Mouse (Mus musculus) adrenal gland, postnatal 10 days (tissue): ENCODE measurements around the gene Adcy7. TPM values are rescaled to one million over a fixed set of nuclear protein-coding genes. Genes with fewer than 3 reads are reported as not detected.

Experiments used
- DNase-seq: peaks from one replicate; pipeline ENCODE4 v3.0.0; 2021; ENCODE audit warnings: mixed read lengths
- total RNA-seq, 2 experiments: library from RNA; stranded (reverse); gene quantifications; 2 replicates each; pipeline ENCODE4 v1.2.3; 2021

Adcy7 gene
- total RNA-seq, 2 experiments from 2014 or later, result 8.1 to 10.1 TPM

DNA sequence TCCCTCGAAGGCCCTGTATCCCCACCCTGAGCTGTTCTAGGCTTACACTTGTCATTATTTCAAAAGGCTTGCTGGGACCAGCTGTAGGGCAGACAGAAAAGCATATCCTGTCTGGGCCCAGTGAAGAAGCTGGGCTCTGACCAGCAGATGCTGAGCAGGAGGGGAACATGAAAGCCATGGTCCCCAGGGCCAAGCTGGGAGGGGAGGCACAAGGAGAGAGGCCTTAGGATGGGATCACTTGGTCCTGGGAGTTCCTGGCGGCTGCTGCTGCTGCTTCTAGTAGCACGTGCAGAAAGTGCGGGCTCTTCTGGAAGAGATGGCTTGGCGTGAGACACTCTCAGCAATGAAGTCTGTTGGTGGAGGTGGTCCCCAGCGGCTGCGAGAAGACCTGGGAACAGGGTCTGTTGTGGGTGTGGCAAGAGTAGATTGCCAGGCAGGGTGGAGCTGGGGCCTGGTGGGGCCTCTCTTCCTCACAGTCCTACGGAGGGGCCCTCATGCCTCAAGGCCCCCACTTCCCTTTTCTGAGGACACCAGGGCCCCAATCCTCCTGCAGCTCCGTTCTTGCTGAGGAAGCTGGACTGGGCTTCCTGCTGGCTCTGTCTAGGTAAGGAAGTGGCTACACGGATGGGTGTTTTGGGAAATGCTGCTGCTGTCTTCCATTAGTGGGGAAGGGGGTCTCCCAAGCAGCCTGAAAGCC, 27.9 kb downstream of the Adcy7 start:
- DNase-seq, result no peak

DNA sequence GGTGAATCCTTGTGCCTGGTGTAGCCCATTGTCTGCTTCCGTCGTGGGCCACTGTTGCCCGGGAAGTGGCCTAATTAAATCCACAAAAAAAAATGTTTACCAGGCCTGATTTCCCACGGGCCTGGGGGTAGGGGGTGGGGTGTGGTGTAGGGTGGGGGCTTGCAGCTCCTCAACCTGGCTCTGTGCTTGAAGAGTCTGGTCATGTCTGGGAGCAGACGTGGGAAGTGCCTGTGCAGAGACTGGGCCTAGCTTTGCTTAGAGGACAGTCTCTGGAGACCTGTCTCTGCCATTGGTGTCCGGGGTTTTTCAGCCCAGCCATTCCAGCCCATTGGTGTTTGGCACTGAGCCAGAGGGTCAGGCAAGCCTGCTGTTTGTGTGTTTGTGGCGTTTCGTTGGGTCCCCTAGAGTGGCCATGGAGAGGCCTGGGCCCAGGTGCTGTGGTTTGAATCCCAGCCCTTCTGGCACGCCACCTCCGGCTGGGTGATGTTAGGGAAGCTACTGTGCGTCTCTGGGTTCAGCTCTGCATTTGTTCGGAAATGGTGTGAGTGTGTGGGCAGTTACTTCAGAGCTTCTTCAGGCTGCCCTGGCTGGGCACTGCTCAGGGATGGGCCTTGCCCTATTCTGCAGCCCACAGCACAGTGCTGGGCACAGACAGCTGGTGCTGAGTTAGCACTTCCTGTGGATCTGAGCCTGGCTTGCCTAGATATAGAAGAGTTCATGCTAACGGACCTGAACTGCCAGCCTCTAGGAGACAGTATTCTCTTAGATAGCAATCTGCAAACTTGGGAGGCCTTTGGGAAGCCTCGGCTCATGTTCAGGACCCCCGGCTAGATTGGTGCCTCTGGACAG, 29.6 kb downstream of the Adcy7 start:
- DNase-seq, result no peak

DNA sequence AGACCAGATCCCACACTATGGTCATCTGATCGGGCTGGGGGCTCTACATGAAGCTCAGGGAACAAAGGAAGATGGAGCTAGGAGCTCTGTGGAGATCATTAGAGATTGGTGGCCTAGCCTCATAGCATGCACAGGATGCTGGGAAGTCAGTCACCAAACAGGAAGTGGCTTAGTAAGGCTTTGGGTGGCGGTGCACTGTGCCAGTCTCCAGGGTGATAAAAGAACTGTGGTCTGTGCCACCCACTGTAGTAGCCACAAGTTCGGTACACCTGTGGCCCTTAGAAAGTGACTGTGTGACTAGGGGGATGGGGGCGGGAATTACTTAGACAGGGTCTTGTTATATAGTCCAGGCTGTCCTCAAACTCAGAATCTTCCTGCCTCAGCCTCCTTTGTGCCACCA, 33.6 kb downstream of the Adcy7 start:
- no peak for DNase-seq

DNA sequence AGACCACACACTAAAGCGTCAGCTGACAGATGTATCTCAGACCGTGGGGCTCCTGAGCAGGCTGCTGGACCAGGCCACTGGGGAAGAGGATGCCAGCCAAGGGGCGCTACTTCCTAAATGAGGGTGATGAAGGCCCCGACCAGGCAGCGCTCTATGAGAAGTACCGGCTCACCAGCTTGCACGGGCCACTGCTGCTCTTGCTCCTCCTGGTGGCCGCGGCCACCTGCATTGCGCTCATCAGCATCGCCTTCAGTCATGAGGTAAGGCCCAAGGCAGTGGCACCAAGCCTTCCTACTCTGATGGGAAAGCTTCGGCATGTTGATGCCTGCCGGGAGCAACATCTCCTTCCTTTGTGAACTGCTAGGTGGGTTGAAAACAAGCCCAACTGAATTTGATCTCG, 34.3 kb downstream of the Adcy7 start:
- peak; percentile 50 for DNase-seq

DNA sequence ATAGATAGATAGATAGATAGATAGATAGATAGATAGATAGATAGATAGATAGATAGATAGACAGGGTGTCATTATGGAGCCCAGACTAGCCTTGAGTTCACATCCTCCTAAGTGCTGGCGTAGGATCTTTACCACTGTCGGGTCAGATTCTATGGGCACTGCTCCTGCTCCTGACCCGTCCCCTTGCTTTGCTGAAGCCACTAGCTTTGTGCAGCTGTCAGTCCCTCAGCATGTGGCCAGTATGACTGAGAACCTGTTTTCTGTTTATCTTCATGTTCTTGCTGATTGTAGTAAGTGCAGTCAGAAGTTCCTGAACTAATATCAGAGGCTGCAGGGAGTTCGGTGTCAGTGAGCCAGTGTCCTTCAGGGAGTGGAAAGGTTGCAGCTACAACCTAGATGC, 35.5 kb downstream of the Adcy7 start:
- no peak for DNase-seq

DNA sequence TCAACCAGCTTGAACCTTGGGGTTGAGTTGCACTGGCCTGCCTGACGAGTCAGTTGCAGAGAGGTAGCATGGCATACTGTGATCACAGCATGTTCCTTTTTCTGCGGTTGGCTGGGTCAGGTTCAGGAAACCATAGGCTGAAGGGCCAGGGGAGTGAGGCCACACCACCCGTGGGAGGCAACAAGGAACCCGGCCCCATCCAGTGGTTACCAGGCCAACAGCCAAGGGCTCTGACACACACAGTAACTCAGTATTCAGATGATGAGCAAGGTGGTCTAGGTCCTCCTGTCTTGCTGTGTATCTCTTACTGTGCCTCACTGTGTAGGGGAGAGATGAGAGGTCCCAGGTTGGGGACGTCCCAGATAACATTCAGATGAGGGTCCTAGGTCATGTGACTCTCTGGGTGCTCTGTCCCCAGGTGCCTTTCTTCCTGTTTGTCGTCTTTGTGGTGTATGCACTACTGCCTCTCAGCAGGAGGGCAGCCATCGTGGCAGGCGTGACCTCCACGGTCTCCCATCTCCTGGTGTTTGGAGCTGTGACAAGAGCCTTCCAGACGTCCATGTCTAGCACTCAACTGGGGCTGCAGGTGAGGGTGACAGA, 37.2 kb downstream of the Adcy7 start:
- DNase-seq, result no peak

DNA sequence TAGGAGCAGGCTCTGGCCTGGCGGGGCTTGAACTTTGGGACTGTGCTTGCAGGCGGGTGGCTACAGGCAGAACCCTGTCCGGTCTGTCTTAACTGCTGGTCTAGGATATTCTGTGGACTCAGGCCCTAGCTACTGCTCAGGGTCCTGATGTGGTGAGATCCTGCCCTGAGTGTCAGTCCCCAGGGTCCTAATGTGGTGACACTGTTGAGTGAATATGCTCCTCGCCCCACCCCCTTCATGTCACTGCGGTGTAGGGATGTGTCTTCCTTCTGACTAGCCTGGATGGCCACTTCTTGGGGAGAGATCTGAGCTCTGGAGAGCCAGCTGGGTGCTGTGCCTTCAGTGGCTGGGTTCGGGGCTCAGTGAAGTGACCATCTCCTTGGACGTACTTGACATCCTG, 37.7 kb downstream of the Adcy7 start:
- no peak for DNase-seq

DNA sequence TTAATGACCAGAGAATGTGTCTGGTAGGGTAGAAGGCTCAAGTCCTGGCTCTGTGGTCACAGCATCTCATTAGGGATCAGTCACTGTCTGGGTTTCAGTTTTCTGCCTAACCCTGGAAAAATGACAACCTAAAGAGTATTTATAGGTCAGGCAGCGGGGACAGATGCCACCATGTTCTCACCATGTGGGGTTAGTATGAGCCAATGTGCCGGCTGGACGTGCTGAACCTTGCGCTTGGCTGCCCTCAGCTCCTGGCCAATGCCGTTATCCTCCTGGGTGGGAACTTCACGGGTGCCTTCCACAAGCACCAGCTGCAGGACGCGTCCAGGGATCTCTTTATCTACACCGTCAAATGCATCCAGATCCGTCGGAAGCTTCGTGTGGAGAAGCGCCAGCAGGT, 38.1 kb downstream of the Adcy7 start:
- no peak for DNase-seq

DNA sequence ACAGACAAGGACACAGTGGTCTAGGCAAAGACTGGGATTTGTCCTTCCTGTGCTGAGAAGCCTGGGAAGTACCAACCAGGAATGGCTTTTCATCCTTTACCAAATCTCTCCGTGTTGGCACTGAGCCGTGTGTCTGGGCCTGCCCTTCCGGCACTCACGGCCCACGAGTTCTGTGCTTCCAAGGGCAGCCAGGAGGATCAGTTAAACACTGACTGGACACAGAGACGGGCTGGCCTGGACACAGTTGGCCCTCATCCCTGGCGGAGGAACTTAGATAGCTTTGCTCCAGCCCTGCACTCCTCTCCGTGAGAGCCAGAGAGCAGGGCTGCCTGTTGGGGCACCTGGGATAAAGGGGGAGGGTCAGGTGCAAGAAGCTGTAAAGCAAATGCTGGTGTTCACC, 40.8 kb downstream of the Adcy7 start:
- DNase-seq, result peak; percentile 76

DNA sequence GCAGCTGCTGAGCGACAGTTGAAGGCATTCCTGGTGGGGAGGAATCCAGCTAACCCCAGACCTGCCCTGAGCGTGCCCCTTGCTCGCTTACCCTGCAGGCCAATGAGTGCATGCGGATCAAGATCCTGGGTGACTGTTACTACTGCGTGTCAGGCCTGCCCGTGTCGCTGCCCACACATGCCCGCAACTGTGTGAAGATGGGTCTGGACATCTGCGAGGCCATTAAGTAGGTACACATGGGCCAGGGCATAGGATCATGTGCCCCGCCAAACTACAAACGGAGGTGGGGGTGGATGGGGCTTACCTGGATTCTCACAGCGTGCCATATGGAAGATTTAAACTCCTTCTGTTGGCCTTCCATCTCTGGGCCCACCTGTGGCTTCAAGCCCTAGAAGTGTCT, 41.8 kb downstream of the Adcy7 start:
- no peak for DNase-seq

DNA sequence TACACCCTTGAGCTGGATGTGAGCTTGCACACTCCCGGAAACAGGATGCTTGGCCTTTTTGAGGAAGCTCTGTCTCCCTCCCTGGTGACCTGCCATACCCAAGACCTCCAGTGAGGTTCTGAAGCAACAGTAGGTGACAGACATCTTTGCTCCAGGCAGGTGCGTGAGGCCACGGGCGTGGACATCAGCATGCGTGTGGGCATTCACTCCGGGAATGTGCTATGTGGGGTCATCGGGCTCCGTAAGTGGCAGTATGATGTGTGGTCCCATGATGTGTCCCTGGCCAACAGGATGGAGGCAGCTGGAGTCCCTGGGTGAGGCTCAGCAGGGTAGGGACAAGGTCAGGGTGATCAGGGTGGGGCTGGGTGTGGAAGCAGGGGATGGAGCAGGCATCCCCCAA, 43.1 kb downstream of the Adcy7 start:
- no peak for DNase-seq

DNA sequence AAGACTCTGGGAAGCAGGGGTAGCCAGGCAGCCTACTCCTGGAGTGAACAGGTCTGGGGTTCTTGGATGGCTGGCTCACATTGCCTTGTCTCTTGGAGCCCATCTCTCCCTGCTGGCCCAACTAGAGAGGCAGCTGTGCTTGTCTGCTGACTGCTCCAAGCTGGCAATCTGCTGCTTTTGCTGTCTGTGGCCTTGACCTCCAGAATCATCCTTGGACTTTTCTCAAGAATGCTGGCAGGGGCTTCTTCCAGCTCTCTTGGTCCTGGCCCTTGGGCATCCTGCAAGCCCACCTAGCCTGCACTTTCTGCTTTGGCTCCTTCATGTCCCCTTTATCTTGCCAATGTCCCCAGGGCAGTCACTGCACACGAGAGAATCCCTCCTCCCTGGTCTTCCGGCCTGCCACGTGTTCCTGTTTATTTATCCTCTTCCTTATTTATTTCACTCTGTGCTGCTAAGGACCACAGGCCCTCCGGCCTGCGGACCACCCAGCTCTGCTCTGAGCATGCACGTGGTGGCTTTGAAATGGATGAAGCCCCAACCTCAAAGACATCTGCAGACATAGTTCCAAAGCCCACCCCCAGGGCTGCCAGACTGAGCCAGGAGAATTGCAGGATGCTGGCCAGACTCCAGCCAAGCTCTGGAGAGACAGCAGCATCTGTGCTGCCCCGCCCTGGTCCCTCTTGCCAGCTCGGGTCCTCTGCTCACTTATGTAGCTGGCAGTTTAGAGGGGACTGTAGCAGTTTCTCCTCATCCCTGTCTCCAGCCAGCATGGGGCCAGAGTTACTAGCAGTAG, 44.1 kb downstream of the Adcy7 start:
- DNase-seq, result peak; percentile 54

DNA sequence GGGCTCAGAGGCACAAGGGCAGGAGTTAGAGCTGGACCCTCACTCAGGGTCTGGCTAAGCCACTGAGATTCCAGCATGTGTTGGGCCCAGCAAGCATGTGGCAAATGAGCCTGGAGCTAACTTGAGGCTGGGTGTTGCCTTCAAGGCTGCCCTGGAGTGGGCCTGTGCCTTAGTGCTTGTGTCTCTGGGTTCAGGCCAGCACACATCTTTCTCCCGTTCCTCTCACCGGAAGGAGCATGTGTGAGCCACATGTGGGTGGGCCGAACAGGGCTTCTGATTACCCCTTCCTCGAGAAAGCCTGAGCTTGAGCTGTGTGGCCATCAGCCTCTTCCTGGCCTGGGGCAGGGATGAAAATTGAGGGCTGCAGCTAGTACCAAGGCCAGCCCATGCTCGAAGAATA, 45.1 kb downstream of the Adcy7 start:
- DNase-seq, result no peak

DNA sequence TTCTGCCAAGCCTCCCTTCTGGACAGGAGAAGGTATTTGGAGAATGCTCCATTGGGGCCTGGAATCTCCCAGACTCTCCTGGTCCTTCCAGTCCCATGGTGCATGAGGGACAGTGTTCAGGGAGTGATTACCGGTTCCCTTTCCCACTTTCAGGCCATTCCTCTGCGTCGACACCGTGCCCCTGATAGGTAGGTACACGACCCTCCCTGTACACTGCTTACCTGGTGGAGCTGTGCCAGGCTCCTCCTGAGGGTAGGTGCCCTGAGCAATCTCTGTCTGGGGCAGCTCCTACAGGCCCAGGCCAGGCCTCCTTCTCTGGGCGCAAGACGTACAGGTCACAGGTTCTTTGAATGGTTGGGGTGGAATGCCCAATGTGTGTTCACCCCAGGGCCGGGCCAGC, 45.9 kb downstream of the Adcy7 start:
- no peak for DNase-seq

DNA sequence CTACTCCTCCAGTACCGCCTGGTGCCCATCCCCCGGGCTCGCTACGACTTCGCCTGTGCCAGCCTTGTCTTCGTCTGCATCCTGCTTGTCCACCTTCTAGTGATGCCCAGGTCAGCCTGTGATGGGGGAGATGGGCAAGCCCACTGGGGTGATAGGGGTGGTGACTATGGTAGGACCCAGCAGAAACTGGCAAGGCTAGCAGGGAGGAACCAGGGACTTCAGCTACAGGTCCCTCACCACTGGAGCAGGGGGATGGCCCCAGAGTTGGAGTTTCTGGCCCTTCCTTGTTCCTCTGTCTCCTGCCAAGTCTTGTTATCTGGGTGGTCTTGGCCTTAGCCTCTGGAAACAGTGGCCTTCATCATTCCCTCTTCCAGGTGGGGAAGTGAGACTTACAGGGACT, 47.9 kb downstream of the Adcy7 start:
- DNase-seq, result no peak

DNA sequence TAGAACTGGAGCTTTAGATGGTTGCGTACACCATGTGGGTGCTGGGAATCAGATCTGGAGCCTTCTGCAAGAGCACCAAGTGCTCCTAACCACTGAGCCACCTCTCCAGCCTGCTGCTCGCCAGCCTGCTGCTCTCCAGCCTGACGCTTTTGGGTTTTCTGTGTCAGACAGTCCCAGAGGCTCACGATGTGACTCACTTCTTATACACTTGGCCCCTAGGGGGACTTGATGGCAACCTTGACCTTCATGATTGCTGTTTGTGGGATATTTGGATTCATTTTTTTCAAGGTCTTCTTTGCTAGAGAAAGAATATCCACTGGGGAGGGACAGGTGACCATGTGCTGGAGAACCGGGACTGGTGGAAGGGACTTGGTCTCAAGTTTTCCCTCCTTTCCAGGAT, 49.2 kb downstream of the Adcy7 start:
- no peak for DNase-seq

DNA sequence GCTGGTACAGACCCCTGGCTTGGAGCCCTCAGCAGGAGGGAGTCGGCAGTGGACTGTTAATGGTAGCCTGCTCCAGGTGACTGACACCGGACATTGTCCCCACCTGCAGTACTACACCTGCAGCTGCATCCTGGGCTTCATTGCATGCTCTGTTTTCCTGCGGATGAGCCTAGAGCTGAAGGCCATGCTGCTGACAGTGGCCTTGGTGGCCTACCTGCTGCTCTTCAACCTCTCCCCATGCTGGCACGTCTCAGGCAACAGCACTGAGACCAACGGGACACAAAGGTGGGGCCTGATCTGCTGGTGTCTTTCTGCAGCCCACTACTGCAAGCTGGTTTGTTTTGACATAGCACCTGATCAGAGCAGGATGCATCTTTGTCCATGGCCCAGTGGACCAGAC, 51.3 kb downstream of the Adcy7 start:
- DNase-seq, result no peak

DNA sequence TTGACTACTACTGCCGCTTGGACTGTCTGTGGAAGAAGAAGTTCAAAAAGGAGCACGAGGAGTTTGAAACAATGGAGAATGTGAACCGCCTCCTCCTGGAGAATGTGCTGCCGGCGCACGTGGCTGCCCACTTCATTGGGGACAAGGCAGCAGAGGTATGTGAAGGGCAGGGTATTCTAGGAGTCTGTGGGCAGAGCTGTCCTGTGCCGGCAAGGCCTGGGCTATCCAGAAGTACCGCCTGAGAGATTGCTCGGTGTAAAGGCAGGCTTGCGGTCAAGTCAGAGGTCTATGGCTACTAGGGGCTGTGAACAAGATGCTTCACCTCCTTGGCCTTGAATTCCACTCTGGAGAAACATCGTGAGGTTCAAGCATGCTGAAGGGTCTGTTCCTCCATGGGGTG, 52.6 kb downstream of the Adcy7 start:
- DNase-seq, result no peak

DNA sequence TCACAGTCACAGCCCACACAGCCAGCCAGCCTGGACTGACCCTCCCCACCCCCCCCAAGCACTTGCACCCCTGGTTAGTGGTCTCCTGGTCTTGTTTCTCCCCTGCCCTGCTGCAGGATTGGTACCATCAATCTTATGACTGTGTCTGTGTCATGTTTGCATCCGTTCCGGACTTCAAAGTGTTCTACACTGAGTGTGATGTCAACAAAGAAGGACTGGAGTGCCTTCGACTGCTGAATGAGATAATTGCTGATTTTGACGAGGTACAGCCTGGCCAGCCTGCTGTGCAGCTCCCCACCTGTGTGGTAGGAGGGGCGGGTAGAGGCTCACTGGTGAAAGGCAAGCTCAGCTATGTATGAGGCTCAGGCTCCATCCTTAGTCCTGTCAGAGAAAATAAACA, 53.0 kb downstream of the Adcy7 start:
- DNase-seq, result no peak

DNA sequence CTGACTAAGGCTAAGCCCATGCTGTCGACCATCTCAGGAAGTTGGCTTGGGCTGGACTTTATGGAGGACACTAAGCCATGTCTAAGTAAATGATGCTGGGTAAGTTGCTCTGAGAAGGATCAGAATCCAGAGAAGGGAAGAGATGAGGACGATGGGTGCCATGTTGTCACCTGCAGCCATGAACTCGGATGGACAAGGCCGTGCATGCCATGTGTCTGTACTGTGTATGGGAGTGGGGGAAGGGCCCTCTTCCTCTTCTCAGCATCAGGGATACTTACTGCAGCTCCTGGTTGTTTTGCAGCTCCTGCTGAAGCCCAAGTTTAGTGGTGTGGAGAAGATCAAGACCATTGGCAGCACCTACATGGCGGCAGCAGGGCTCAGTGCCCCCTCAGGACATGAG, 53.6 kb downstream of the Adcy7 start:
- DNase-seq, result no peak

DNA sequence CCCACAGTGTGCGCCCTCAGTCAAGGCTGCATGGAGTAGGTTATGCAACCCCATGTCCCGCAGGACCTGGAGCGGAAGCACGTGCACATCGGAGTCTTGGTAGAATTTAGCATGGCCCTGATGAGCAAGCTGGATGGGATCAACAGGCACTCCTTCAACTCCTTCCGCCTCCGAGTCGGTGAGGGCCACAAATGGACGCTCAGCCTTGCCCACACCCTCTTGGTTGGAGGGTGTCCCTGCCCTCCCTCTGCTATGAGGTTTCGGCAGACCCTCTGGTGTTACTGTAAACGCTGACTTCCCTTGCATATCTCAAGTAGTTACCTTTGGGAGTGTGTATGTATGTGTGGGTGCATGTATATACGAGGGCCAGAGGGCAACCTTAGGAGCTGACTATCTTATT, 54.1 kb downstream of the Adcy7 start:
- no peak for DNase-seq

DNA sequence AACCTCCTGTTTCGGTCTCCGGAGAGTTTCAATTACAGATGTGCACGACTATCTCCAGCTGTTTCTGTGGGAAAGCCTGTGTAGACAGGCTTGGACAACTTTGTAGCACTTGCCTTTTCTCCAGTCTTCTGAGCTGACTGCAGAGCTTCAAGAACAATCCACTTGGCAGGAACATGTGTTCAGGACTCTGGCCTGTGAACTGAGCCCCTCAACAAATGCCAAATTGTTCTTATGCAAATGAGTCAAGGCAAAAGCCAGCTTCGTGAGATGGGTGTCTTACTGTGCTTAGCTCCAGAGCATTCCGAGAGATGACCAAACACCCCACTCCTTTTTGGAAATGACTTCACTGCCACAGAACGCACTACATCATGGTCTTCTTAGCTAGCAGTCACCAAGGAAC, 56.5 kb downstream of the Adcy7 start:
- DNase-seq, result no peak

DNA sequence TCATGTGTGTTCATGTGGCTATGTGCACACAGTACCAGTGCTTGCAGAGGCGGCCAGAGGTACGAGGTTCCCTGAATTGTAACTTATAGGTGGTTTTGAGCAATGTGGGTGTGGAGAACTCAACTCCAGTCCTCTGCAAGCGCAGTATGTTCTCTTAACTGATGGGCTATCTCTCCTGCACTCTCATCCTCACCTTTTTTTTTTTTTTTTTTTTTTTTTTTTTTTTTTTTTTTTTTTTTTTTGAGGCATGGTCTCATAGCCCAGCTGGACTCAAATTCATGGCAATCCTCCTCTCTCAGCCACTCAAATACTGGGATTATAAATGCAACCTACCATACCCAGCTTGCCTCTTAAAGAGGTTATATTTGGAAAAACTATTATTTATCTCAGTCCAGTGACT, 58.6 kb downstream of the Adcy7 start:
- no peak for DNase-seq
